Mouse (Mus musculus): ENCODE data around the gene Mapk11. TPM values are rescaled to one million over a fixed set of nuclear protein-coding genes. Genes with fewer than 3 reads are reported as not detected.

Mapk11 gene
- polyA plus RNA-seq, 1 experiment = 7.9 TPM

DNA sequence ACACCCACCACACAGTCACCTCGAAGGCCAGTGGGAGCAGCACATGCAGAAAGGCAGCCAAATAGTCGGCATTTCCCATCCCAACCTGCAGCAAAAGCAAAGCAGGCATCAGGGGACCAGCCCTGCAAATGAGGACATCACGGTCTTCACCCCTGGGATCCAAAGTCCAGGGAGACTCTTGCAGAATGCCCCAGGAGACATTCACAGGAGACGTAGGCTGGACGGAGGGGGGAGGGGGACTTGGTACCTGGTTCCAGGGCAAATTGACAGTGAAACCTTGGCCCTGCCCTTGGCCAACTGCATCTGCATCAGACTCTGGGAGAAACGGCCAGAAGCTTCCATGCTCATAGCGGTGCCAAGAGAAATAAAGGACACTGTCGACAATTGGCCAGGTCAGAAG lies 22.8 kb downstream of the Mapk11 start:
- Histone ChIP-seq H3K27ac (ENCODE audit: insufficient read depth, low read depth, low read length) (no peak overlapping the region), H3K4me3 (ENCODE audit: insufficient read depth, low read depth, low read length) (no peak overlapping the region), H3K27me3 (replicated peaks; ENCODE audit: control insufficient read depth, insufficient read depth, low read length) (no peaks in the 10 kb centered on the region), H3K36me3 (ENCODE audit: control insufficient read depth, insufficient read depth, low read length) (no peaks in the 10 kb centered on the region), H3K4me1 (ENCODE audit: control insufficient read depth, insufficient read depth, low read length) (peaks cover 20% of the 10 kb centered on the region)
- 62% methylated on average over 8 of the region's 8 CpGs for WGBS
- peak; percentile 81 for DNase-seq
- TF ChIP-seq POLR2A (IDR thresholded peaks at IDR 0.05; ENCODE audit: low read depth, low read length) (no peak), CTCF (conservative IDR thresholded peaks at IDR 0.05; ENCODE audit: insufficient read depth, insufficient read length, low read depth, low read length) (no peak)

- WGBS = 96% methylated on average over 9 of the region's 9 CpGs
These were observed 24.1 kb downstream of the Mapk11 start for GRCm38 (mm10) chr15:89125351-89125750.

GRCm38 (mm10) chr15:89124312-89124711 lies 25.1 kb downstream of the Mapk11 start:
- H3K36me3 ChIP-seq (ENCODE audit: control insufficient read depth, insufficient read depth, low read length) = no peaks in the 10 kb centered on the region
- TF ChIP-seq CTCF (conservative IDR thresholded peaks at IDR 0.05; ENCODE audit: insufficient read depth, insufficient read length, low read depth, low read length) = no peak
- TF ChIP-seq POLR2A (IDR thresholded peaks at IDR 0.05; ENCODE audit: low read depth, low read length) = no peak
- WGBS = 97% methylated on average over 3 of the region's 3 CpGs
- no peak for DNase-seq
- peaks cover 20% of the 10 kb centered on the region for H3K4me1 ChIP-seq (ENCODE audit: control insufficient read depth, insufficient read depth, low read length)
- no peak overlapping the region for H3K27ac ChIP-seq (ENCODE audit: insufficient read depth, low read depth, low read length)
- no peak overlapping the region for H3K4me3 ChIP-seq (ENCODE audit: insufficient read depth, low read depth, low read length)
- H3K27me3 ChIP-seq (replicated peaks; ENCODE audit: control insufficient read depth, insufficient read depth, low read length) = no peaks in the 10 kb centered on the region

More at GRCm38 (mm10) chr15:89125351-89125750, 24.1 kb downstream of the Mapk11 start:
- H3K36me3 ChIP-seq (ENCODE audit: control insufficient read depth, insufficient read depth, low read length) = no peaks in the 10 kb centered on the region
- TF ChIP-seq CTCF (conservative IDR thresholded peaks at IDR 0.05; ENCODE audit: insufficient read depth, insufficient read length, low read depth, low read length) = no peak
- TF ChIP-seq POLR2A (IDR thresholded peaks at IDR 0.05; ENCODE audit: low read depth, low read length) = no peak
- H3K27me3 ChIP-seq (replicated peaks; ENCODE audit: control insufficient read depth, insufficient read depth, low read length) = no peaks in the 10 kb centered on the region
- peaks cover 20% of the 10 kb centered on the region for H3K4me1 ChIP-seq (ENCODE audit: control insufficient read depth, insufficient read depth, low read length)
- no peak for DNase-seq
- H3K27ac ChIP-seq (ENCODE audit: insufficient read depth, low read depth, low read length) = no peak overlapping the region
- H3K4me3 ChIP-seq (ENCODE audit: insufficient read depth, low read depth, low read length) = no peak overlapping the region

GRCm38 (mm10) chr15:89123595-89123994 lies 25.8 kb downstream of the Mapk11 start:
- 19% methylated on average over 11 of the region's 11 CpGs for WGBS
- H3K36me3 ChIP-seq (ENCODE audit: control insufficient read depth, insufficient read depth, low read length) = no peaks in the 10 kb centered on the region
- H3K4me3 ChIP-seq (ENCODE audit: insufficient read depth, low read depth, low read length) = peak overlapping the region; percentile 92
- H3K27me3 ChIP-seq (replicated peaks; ENCODE audit: control insufficient read depth, insufficient read depth, low read length) = no peaks in the 10 kb centered on the region
- H3K4me1 ChIP-seq (ENCODE audit: control insufficient read depth, insufficient read depth, low read length) = peaks cover 16% of the 10 kb centered on the region
- no peak for DNase-seq
- H3K27ac ChIP-seq (ENCODE audit: insufficient read depth, low read depth, low read length) = no peak overlapping the region
- TF ChIP-seq POLR2A (IDR thresholded peaks at IDR 0.05; ENCODE audit: low read depth, low read length) (no peak), CTCF (conservative IDR thresholded peaks at IDR 0.05; ENCODE audit: insufficient read depth, insufficient read length, low read depth, low read length) (no peak)

- Histone ChIP-seq H3K4me1 (ENCODE audit: control insufficient read depth, insufficient read depth, low read length) (peaks cover 15% of the 10 kb centered on the region), H3K4me3 (ENCODE audit: insufficient read depth, low read depth, low read length) (peak within 1 kb of the TSS; percentile 92), H3K36me3 (ENCODE audit: control insufficient read depth, insufficient read depth, low read length) (no peaks in the 10 kb centered on the region), H3K27ac (ENCODE audit: insufficient read depth, low read depth, low read length) (peak within 1 kb of the TSS; percentile 26; the same call in 1 of the 2 replicates), H3K27me3 (replicated peaks; ENCODE audit: control insufficient read depth, insufficient read depth, low read length) (no peaks in the 10 kb centered on the region)
- WGBS = under 1% methylated on average over 47 of the region's 47 CpGs
- no peak for TF ChIP-seq CTCF (conservative IDR thresholded peaks at IDR 0.05; ENCODE audit: insufficient read depth, insufficient read length, low read depth, low read length)
- peak; percentile 18 for TF ChIP-seq POLR2A (IDR thresholded peaks at IDR 0.05; ENCODE audit: low read depth, low read length)
- peak; percentile 97 for DNase-seq
These were observed 26.6 kb downstream of the Mapk11 start, which contains the start of gene Tubgcp6 for GRCm38 (mm10) chr15:89122649-89123366. Gene Tubgcp6, minus strand, starts transcription at chr15:89123112.

- H3K4me3 ChIP-seq (ENCODE audit: insufficient read depth, low read depth, low read length) = no peak overlapping the region
- DNase-seq = no peak
- TF ChIP-seq POLR2A (IDR thresholded peaks at IDR 0.05; ENCODE audit: low read depth, low read length) = no peak
- TF ChIP-seq CTCF (conservative IDR thresholded peaks at IDR 0.05; ENCODE audit: insufficient read depth, insufficient read length, low read depth, low read length) = peak; percentile 24; the same call in 1 of the 2 replicates
- no peaks in the 10 kb centered on the region for H3K27me3 ChIP-seq (replicated peaks; ENCODE audit: control insufficient read depth, insufficient read depth, low read length)
- H3K36me3 ChIP-seq (ENCODE audit: control insufficient read depth, insufficient read depth, low read length) = no peaks in the 10 kb centered on the region
- peaks cover 7% of the 10 kb centered on the region; the same call in 1 of the 2 replicates for H3K4me1 ChIP-seq (ENCODE audit: control insufficient read depth, insufficient read depth, low read length)
- H3K27ac ChIP-seq (ENCODE audit: insufficient read depth, low read depth, low read length) = no peak overlapping the region
These were observed 31.4 kb downstream of the Mapk11 start for GRCm38 (mm10) chr15:89118007-89118406.

- TF ChIP-seq CTCF (conservative IDR thresholded peaks at IDR 0.05; ENCODE audit: insufficient read depth, insufficient read length, low read depth, low read length) = 0 out of 2 replicates have a peak, but pooled peaks have one; percentile 14
- TF ChIP-seq POLR2A (IDR thresholded peaks at IDR 0.05; ENCODE audit: low read depth, low read length) = no peak
- H3K27ac ChIP-seq (ENCODE audit: insufficient read depth, low read depth, low read length) = no peak overlapping the region
- no peaks in the 10 kb centered on the region for H3K27me3 ChIP-seq (replicated peaks; ENCODE audit: control insufficient read depth, insufficient read depth, low read length)
- 73% methylated on average over 9 of the region's 9 CpGs for WGBS
- H3K4me1 ChIP-seq (ENCODE audit: control insufficient read depth, insufficient read depth, low read length) = no peaks in the 10 kb centered on the region
- DNase-seq = no peak
- H3K36me3 ChIP-seq (ENCODE audit: control insufficient read depth, insufficient read depth, low read length) = no peaks in the 10 kb centered on the region
- no peak overlapping the region for H3K4me3 ChIP-seq (ENCODE audit: insufficient read depth, low read depth, low read length)
These were observed 39.3 kb downstream of the Mapk11 start for GRCm38 (mm10) chr15:89110147-89110546.

Measured in kidney, adult 2 months (tissue).